Mouse (Mus musculus): Measurements from ENCODE around the gene Cd300ld2. TPM values are rescaled to one million over a fixed set of nuclear protein-coding genes. Genes with fewer than 3 reads are reported as not detected.
"Not testable (repeated sequence)": the region's sequence is repeated elsewhere in the genome, so short reads cannot be mapped to it uniquely, and the experiment has no call there.

Cd300ld2 gene
- polyA plus RNA-seq, 1 experiment from 2014 or later: not detected

DNA sequence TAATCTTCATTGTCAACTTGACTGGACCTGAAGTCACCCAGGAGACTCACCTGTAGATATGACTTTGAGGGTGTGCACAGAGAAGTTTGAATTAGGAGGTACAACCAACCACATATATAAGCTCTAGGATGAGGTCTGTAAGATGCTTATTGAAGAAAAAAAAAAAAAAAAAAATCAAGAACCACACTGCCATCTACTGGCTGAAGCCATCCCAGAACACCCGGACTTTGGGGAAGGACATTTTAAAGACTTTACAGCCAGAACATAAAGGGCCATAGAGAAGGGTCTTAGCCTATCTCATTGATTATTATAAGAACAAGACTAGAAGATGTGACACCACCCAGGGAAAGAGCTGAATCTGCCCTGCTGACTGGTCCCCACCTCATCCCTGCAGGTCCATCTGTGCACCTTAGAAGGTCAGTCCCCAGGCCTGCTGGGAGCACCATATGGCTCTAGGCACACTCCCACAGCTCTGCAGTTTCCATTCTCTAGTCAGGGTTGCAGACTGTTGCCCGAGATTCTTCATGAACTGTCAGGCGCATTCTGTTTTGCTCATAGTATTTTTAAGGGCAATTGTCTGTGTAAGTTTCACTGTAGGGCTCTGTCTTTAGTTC, 33.4 kb upstream of the Cd300ld2 start:
- no peak overlapping the region for H3K9ac ChIP-seq (ENCODE audit: low read depth, low read length)
- no peak overlapping the region for H3K27ac ChIP-seq

DNA sequence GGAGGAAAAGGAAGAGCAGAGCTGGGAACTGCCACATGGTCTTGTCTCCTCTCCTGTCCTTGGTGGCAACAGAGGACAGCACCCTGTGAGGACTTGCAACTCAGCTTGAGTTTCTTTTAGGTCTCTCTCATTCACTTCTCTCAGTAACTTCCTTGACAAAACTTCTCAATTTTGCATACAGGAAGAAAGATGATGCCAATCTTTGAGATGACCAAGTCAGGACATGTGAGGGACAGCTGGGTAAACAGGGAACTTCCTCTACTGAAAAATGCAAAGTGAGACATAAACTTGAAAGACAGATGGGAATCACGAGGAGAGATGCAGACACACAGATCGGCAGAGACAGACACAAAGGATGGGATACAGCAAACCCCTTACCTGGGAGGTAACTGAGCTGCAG, 32.3 kb upstream of the Cd300ld2 start, which contains the start of gene Cd300ld3:
Gene Cd300ld3 (minus strand): TSS at position 151 of the 400 bp plus-strand sequence.
- ATAC-seq (replicated peaks; ENCODE audit: low FRiP score, low read depth) (no peak), DNase-seq (ENCODE audit: low spot score) (no peak)
- Histone ChIP-seq H3K4me2 (ENCODE audit: low read length) (no peak within 1 kb of the TSS), H3K27ac (no peak within 1 kb of the TSS), H3K36me3 (ENCODE audit: insufficient read depth, low read length) (no peaks in the 10 kb centered on the region), H3K27me3 (ENCODE audit: insufficient read depth, low read length) (no peaks in the 10 kb centered on the region), H3K4me3 (replicated peaks; ENCODE audit: low read depth, low read length) (no peak within 1 kb of the TSS), H3K9me3 (replicated peaks; ENCODE audit: low read length) (no peaks in the 10 kb centered on the region), H3K4me1 (replicated peaks; ENCODE audit: insufficient read depth, low read length) (no peaks in the 10 kb centered on the region), H3K9ac (ENCODE audit: low read depth, low read length) (no peak within 1 kb of the TSS)
- WGBS: 69% methylated on average over 2 of the region's 2 CpGs
- no peak for TF ChIP-seq CTCF (IDR thresholded peaks at IDR 0.05; ENCODE audit: low read depth)

More for the DNA sequence above, 33.4 kb upstream of the Cd300ld2 start:
- ATAC-seq (replicated peaks; ENCODE audit: low FRiP score, low read depth) (no peak), DNase-seq (ENCODE audit: low spot score) (peak; percentile 26)
- Histone ChIP-seq H3K4me1 (replicated peaks; ENCODE audit: insufficient read depth, low read length) (no peaks in the 10 kb centered on the region), H3K9me3 (replicated peaks; ENCODE audit: low read length) (no peaks in the 10 kb centered on the region), H3K27me3 (ENCODE audit: insufficient read depth, low read length) (no peaks in the 10 kb centered on the region), H3K4me2 (ENCODE audit: low read length) (no peak overlapping the region), H3K36me3 (ENCODE audit: insufficient read depth, low read length) (no peaks in the 10 kb centered on the region), H3K4me3 (replicated peaks; ENCODE audit: low read depth, low read length) (no peak overlapping the region)
- peak; percentile 36; the same call in 1 of the 2 replicates for TF ChIP-seq CTCF (IDR thresholded peaks at IDR 0.05; ENCODE audit: low read depth)
- WGBS: 35% methylated on average over 3 of the region's 3 CpGs

DNA sequence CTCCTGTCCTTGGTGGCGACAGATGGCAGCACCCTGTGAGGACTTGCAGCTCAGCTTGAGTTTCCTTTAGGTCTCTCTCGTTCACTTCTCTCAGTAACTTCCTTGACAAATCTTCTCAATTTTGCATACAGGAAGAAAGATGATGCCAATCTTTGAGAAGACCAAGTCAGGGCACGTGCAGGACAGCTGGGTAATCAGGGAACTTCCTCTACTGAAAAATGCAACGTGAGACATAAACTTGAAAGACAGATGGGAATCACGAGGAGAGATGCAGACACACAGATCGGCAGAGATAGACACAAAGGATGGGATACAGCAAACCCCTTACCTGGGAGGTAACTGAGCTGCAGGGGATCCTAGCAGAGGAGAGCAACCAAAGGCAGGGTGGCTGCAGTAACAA, 21.7 kb upstream of the Cd300ld2 start, which contains the start of gene Cd300ld5:
Gene Cd300ld5 (minus strand): TSS at position 101 of the 400 bp plus-strand sequence.
- DNase-seq (ENCODE audit: low spot score); H3K27ac ChIP-seq; ATAC-seq (replicated peaks; ENCODE audit: low FRiP score, low read depth); H3K27me3 ChIP-seq (ENCODE audit: insufficient read depth, low read length); H3K9ac ChIP-seq (ENCODE audit: low read depth, low read length); H3K36me3 ChIP-seq (ENCODE audit: insufficient read depth, low read length); H3K4me1 ChIP-seq (replicated peaks; ENCODE audit: insufficient read depth, low read length); H3K4me2 ChIP-seq (ENCODE audit: low read length); H3K4me3 ChIP-seq (replicated peaks; ENCODE audit: low read depth, low read length); H3K9me3 ChIP-seq (replicated peaks; ENCODE audit: low read length): not testable (repeated sequence)
- WGBS: no CpG with 5 or more reads among the region's 6 CpGs

DNA sequence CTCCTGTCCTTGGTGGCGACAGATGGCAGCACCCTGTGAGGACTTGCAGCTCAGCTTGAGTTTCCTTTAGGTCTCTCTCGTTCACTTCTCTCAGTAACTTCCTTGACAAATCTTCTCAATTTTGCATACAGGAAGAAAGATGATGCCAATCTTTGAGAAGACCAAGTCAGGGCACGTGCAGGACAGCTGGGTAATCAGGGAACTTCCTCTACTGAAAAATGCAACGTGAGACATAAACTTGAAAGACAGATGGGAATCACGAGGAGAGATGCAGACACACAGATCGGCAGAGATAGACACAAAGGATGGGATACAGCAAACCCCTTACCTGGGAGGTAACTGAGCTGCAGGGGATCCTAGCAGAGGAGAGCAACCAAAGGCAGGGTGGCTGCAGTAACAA, 10.9 kb upstream of the Cd300ld2 start, which contains the start of gene Cd300ld4:
Gene Cd300ld4 (minus strand): TSS at position 101 of the 400 bp plus-strand sequence.
- H3K4me1 ChIP-seq (replicated peaks; ENCODE audit: insufficient read depth, low read length); ATAC-seq (replicated peaks; ENCODE audit: low FRiP score, low read depth); DNase-seq (ENCODE audit: low spot score); H3K36me3 ChIP-seq (ENCODE audit: insufficient read depth, low read length); H3K4me3 ChIP-seq (replicated peaks; ENCODE audit: low read depth, low read length); H3K9ac ChIP-seq (ENCODE audit: low read depth, low read length); H3K4me2 ChIP-seq (ENCODE audit: low read length); H3K27ac ChIP-seq; H3K9me3 ChIP-seq (replicated peaks; ENCODE audit: low read length); H3K27me3 ChIP-seq (ENCODE audit: insufficient read depth, low read length): not testable (repeated sequence)
- WGBS: no CpG with 5 or more reads among the region's 6 CpGs

DNA sequence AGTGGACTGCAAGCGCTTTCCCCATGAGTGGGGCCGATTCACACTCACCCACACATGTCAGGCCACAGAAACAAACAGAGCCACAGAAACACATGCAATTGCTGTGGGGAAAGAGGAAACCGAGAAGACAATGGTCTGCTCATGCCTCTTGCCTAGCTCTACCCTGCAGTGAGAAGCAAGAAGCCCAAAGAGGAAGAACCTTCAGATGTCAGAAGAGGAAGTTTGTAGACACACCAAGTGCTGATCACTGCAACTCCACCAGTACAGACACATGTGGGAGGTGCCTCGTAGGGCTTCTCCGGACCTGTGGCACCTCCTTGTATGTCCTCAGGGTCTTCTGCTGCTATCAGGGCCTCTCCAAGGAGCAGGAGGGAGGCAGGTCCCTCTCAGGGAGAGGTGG, 11.9 kb downstream of the Cd300ld2 start:
- Histone ChIP-seq H3K4me3 (replicated peaks; ENCODE audit: low read depth, low read length) (no peak overlapping the region), H3K9me3 (replicated peaks; ENCODE audit: low read length) (no peaks in the 10 kb centered on the region), H3K9ac (ENCODE audit: low read depth, low read length) (no peak overlapping the region), H3K27me3 (ENCODE audit: insufficient read depth, low read length) (no peaks in the 10 kb centered on the region), H3K4me1 (replicated peaks; ENCODE audit: insufficient read depth, low read length) (no peaks in the 10 kb centered on the region), H3K4me2 (ENCODE audit: low read length) (no peak overlapping the region), H3K27ac (no peak overlapping the region), H3K36me3 (ENCODE audit: insufficient read depth, low read length) (no peaks in the 10 kb centered on the region)
- WGBS: 84% methylated on average over 5 of the region's 5 CpGs
- TF ChIP-seq CTCF (IDR thresholded peaks at IDR 0.05; ENCODE audit: low read depth): no peak
- no peak for ATAC-seq (replicated peaks; ENCODE audit: low FRiP score, low read depth)
- no peak for DNase-seq (ENCODE audit: low spot score)

DNA sequence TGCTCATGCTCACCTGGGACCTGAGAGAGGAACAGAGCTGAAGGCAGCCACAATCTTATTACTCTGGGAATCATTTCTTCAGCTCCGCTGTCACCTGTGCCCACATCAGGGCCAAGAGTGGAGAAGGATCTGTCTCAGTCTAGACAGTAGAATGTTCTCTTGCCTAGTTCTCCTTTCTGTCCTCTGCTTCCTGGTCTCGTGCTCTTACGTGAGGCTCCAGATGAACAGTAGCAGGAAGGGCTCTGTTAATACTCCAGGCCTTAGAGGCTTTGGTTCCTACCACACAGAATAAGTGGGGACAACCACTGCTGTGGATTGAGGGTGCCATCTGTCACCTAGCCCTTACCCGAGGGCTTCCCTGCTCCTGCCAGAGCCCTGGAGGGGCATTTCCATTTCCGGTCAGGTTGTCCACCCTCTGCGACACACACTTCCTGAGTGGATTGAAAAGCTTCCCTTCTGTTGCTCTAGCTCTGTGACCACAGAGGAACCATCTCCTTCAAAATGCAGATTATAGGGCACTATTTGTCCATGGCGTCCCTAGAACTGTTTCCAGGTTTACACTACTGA, 14.4 kb downstream of the Cd300ld2 start, which contains the start of gene Cd300c2:
Gene Cd300c2 (minus strand): TSS at position 407 of the 567 bp plus-strand sequence.
- Histone ChIP-seq H3K9ac (ENCODE audit: low read depth, low read length) (no peak within 1 kb of the TSS), H3K4me3 (replicated peaks; ENCODE audit: low read depth, low read length) (no peak within 1 kb of the TSS), H3K27ac (no peak within 1 kb of the TSS), H3K4me2 (ENCODE audit: low read length) (no peak within 1 kb of the TSS), H3K9me3 (replicated peaks; ENCODE audit: low read length) (no peaks in the 10 kb centered on the region), H3K36me3 (ENCODE audit: insufficient read depth, low read length) (no peaks in the 10 kb centered on the region), H3K27me3 (ENCODE audit: insufficient read depth, low read length) (no peaks in the 10 kb centered on the region), H3K4me1 (replicated peaks; ENCODE audit: insufficient read depth, low read length) (no peaks in the 10 kb centered on the region)
- TF ChIP-seq CTCF (IDR thresholded peaks at IDR 0.05; ENCODE audit: low read depth): no peak
- ATAC-seq (replicated peaks; ENCODE audit: low FRiP score, low read depth): no peak
- 77% methylated on average over 7 of the region's 7 CpGs for WGBS
- DNase-seq (ENCODE audit: low spot score): no peak
